Mouse (Mus musculus): ENCODE data around the gene Mynn.

DNA sequence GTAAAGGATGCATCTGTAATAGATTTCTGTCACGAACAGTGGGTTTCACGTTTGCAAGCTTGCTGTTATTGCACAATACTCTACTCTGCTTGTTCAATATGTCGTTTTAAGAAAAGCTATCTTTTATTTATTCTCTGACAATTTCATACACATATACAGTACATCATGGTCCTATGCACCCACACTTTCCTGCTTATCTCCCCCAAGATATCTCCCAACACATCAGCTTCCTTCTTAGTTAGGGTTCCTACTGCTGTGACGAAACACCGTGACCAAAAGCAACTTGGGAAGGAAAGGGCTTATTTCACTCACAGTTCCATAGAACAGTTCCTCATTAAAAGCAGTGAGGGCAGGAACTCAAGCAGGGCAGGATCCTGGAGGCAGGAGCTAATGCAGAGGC is 54.1 kb downstream of the Mynn start:
- no peak for TF ChIP-seq CTCF (IDR thresholded peaks at IDR 0.05; ENCODE audit: borderline replicate concordance, extremely low read depth, insufficient read depth, insufficient read length)
- no peak for TF ChIP-seq POLR2A (IDR thresholded peaks at IDR 0.05; ENCODE audit: borderline replicate concordance, extremely low read depth, insufficient read depth, insufficient read length, poor library complexity, severe bottlenecking)

Measured in brain, embryonic 14.5 days (tissue).